Mouse (Mus musculus) hindbrain, embryonic 11.5 days (tissue): ENCODE results near the gene Las1l. TPM values are rescaled to one million over a fixed set of nuclear protein-coding genes. Genes with fewer than 3 reads are reported as not detected.

ENCODE experiments used
- polyA plus RNA-seq: library from polyadenylated mRNA; unstranded; fragments of >200 nt; fragmentation: Nextera tagmentation; extraction: Ambion mirVana; gene quantifications from 2 replicates; pipeline ENCODE4 v1.2.1, GENCODE M21; 2014

Las1l gene
- polyA plus RNA-seq, 1 experiment from 2014 or later: 48.5 TPM

Other genes starting within 250 kb of the Las1l start
- gene Zc3h12b, start 245.3 kb downstream of the Las1l start, polyA plus RNA-seq: 2.3 and 5.7 TPM in 2 replicates
- gene Msn, start 139.1 kb upstream of the Las1l start, polyA plus RNA-seq: 101 and 118 TPM in 2 replicates